Mouse (Mus musculus): ENCODE measurements around the gene Ulk1. TPM values are rescaled to one million over a fixed set of nuclear protein-coding genes. Genes with fewer than 3 reads are reported as not detected.

Ulk1 gene
- polyA plus RNA-seq, 1 experiment from 2014 or later: 8.4 TPM

DNA sequence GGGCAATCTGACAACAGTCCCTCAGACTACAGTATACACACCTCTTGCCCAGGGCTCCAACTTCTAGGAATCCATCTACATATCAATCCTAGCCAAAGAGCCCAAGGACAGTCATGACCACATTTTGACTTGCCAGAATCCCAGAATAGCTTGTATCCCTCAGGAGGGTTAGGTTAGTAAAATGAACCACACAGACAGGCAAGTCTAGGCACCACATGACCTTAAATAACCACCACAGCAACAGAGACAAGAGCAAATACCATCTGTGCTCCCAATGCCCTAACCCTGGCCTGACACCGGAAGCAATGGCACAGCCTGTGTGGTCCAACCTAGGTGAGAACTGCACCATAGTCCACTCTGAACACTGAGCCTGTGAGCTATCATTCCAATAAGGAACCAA, 3.2 kb downstream of the Ulk1 start:
- H3K9me3 ChIP-seq (ENCODE audit: control insufficient read depth, low read length): no peaks in the 10 kb centered on the region
- no peak overlapping the region for H3K4me3 ChIP-seq (ENCODE audit: low read length)
- H3K27me3 ChIP-seq (replicated peaks; ENCODE audit: control insufficient read depth, insufficient read depth, low read length): no peaks in the 10 kb centered on the region
- H3K4me2 ChIP-seq (ENCODE audit: low read depth, low read length): no peak overlapping the region
- WGBS: 88% methylated on average over 1 of the region's 1 CpGs
- no peak for ATAC-seq
- no peak overlapping the region for H3K27ac ChIP-seq (ENCODE audit: low read length)
- H3K36me3 ChIP-seq (ENCODE audit: control insufficient read depth, insufficient read depth, low read length): peaks cover 3% of the 10 kb centered on the region; the same call in 1 of the 2 replicates
- H3K4me1 ChIP-seq (ENCODE audit: control insufficient read depth, insufficient read depth, low read length): peaks cover 19% of the 10 kb centered on the region
- H3K9ac ChIP-seq (ENCODE audit: low read depth, low read length): no peak overlapping the region

DNA sequence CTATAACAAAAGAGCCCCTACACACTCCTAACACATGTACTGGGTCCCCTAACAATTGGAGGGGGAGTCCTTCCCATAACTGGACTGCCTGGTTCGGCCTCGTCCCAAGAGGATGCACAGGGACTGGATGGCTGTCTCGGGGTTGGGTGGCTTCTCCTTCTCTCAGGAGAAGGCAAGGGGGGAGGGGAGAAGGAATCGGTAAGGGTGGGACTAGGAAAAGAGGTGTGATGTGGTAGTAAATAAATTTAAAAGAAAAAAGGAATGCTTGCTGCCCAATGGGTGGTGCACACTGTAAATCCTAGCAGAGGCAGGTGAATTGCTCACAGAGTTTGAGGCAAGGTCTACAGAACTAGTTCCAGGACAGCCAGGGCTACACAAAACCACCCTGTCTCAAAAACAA, 3.7 kb downstream of the Ulk1 start:
- Histone ChIP-seq H3K27me3 (replicated peaks; ENCODE audit: control insufficient read depth, insufficient read depth, low read length) (no peaks in the 10 kb centered on the region), H3K9me3 (ENCODE audit: control insufficient read depth, low read length) (no peaks in the 10 kb centered on the region), H3K27ac (ENCODE audit: low read length) (no peak overlapping the region), H3K4me2 (ENCODE audit: low read depth, low read length) (no peak overlapping the region), H3K36me3 (ENCODE audit: control insufficient read depth, insufficient read depth, low read length) (peaks cover 3% of the 10 kb centered on the region; the same call in 1 of the 2 replicates), H3K4me1 (ENCODE audit: control insufficient read depth, insufficient read depth, low read length) (peaks cover 19% of the 10 kb centered on the region), H3K4me3 (ENCODE audit: low read length) (no peak overlapping the region), H3K9ac (ENCODE audit: low read depth, low read length) (no peak overlapping the region)
- WGBS: 80% methylated on average over 4 of the region's 4 CpGs
- ATAC-seq: no peak

DNA sequence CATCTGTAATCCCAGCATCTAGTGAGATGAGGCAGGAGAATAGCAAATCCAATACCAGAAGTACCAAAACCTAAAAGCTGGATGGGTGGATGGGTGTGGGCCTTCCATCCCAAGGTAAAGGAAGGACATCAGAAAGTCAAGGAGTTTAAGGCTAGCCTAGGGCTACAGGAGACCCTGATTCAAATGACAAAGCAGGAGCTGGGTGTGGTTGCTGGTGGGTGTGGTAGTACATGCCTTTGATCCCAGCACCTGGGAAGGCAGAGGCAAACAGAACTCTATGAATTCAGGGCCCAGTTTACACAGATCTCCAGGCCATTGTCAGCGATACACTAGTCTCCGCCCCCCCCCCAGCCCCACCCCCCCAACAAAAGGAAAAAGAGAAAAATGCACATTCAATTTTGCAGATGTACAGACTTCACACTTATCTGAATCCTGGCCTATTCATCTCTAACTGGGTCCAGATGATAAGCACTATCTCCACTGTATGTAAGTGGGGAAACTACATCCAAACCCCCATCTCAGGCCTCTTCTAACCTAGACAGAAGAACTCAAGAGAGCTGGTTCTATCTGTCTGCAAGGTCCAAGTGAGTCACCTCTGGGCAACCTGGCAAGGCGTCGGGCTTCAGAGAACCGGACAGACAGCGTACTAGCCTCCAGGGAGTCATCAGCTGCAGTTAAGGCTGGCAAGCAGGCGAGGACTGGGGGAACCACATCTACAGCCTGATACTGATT, 5.7 kb downstream of the Ulk1 start:
- 85% methylated on average over 7 of the region's 7 CpGs for WGBS
- Histone ChIP-seq H3K27ac (ENCODE audit: low read length) (no peak overlapping the region), H3K27me3 (replicated peaks; ENCODE audit: control insufficient read depth, insufficient read depth, low read length) (no peaks in the 10 kb centered on the region), H3K4me1 (ENCODE audit: control insufficient read depth, insufficient read depth, low read length) (peaks cover 22% of the 10 kb centered on the region), H3K4me3 (ENCODE audit: low read length) (no peak overlapping the region), H3K9me3 (ENCODE audit: control insufficient read depth, low read length) (no peaks in the 10 kb centered on the region), H3K36me3 (ENCODE audit: control insufficient read depth, insufficient read depth, low read length) (peaks cover 3% of the 10 kb centered on the region; the same call in 1 of the 2 replicates), H3K4me2 (ENCODE audit: low read depth, low read length) (no peak overlapping the region), H3K9ac (ENCODE audit: low read depth, low read length) (no peak overlapping the region)
- ATAC-seq: no peak

DNA sequence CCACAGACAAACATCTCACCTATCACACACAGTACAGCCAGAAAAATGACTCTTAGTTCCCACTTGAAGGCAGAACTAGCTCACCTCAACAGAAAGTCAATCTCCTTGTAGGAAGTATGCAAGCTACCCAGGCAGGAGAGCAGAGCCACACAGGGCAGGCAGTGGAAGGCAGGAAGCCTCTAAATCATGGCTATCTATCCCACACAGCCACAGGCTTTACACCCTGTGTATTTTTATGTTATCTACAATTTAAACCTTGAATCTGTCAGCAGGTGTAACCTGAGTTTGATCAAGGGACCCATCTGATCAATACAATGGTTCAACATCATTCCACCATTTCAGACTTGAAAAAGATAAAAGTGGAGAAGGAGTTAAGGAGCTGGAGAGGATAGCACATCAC, 7.1 kb downstream of the Ulk1 start:
- H3K4me3 ChIP-seq (ENCODE audit: low read length): no peak overlapping the region
- H3K9me3 ChIP-seq (ENCODE audit: control insufficient read depth, low read length): no peaks in the 10 kb centered on the region
- peaks cover 11% of the 10 kb centered on the region for H3K4me1 ChIP-seq (ENCODE audit: control insufficient read depth, insufficient read depth, low read length)
- H3K36me3 ChIP-seq (ENCODE audit: control insufficient read depth, insufficient read depth, low read length): peaks cover 8% of the 10 kb centered on the region
- no peak for ATAC-seq
- H3K9ac ChIP-seq (ENCODE audit: low read depth, low read length): no peak overlapping the region
- no peaks in the 10 kb centered on the region for H3K27me3 ChIP-seq (replicated peaks; ENCODE audit: control insufficient read depth, insufficient read depth, low read length)
- H3K4me2 ChIP-seq (ENCODE audit: low read depth, low read length): no peak overlapping the region
- H3K27ac ChIP-seq (ENCODE audit: low read length): no peak overlapping the region

DNA sequence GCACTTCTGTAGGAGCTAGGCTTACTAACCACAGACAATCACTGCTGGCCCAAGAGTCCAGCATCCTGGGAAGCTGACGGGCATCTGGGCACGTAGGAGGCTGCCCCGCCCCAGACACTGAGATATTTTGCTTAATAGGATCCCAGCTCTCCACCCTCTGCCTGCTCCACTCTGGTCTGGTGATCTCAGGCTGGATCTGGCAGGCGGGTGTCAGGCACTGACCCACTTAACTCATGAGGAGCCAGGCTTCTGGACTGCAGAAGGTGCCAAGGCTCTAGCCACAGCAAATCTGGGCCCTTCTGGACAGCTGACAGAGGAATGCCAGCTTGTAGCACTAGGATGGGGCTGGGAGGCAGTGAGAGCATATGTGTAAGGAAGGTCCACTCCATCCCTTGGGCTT, 7.7 kb downstream of the Ulk1 start:
- H3K27me3 ChIP-seq (replicated peaks; ENCODE audit: control insufficient read depth, insufficient read depth, low read length): no peaks in the 10 kb centered on the region
- WGBS: 64% methylated on average over 4 of the region's 4 CpGs
- no peak for ATAC-seq
- H3K4me1 ChIP-seq (ENCODE audit: control insufficient read depth, insufficient read depth, low read length): peaks cover 4% of the 10 kb centered on the region
- H3K9ac ChIP-seq (ENCODE audit: low read depth, low read length): no peak overlapping the region
- no peak overlapping the region for H3K4me2 ChIP-seq (ENCODE audit: low read depth, low read length)
- peaks cover 8% of the 10 kb centered on the region for H3K36me3 ChIP-seq (ENCODE audit: control insufficient read depth, insufficient read depth, low read length)
- no peaks in the 10 kb centered on the region for H3K9me3 ChIP-seq (ENCODE audit: control insufficient read depth, low read length)
- H3K27ac ChIP-seq (ENCODE audit: low read length): no peak overlapping the region
- H3K4me3 ChIP-seq (ENCODE audit: low read length): no peak overlapping the region

DNA sequence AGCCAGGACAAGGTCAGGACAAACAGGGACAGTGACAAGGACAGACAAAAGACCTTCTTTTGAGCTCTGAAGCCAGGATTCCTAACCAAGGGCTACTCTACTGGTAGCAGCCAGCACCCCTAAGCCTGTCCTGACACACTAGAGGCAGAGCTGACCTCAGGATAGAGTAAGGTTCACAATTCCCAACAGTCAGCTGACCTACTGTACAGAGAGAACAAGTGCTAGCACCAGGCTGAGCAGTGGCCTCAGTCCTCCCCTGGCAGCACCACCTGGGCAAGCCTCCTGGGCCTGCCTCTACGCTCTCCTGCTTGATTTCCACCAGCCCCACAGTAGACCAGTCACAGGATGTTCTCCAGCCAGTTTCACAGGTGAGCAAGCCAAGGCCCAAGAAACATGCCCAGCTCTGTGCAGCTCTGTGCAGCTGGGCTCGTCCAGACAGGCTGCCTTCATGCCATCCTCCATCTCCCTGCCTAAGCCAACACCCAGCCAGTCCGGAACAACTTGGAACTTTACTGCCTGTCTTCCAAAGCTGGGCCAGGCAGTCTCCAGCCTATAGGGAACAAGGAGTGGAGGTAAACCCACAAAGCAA, 8.8 kb downstream of the Ulk1 start:
- no peaks in the 10 kb centered on the region for H3K9me3 ChIP-seq (ENCODE audit: control insufficient read depth, low read length)
- no peak overlapping the region for H3K27ac ChIP-seq (ENCODE audit: low read length)
- no peak overlapping the region for H3K4me3 ChIP-seq (ENCODE audit: low read length)
- no peak overlapping the region for H3K4me2 ChIP-seq (ENCODE audit: low read depth, low read length)
- 82% methylated on average over 3 of the region's 3 CpGs for WGBS
- peak; percentile 33; the same call in 1 of the 2 replicates for ATAC-seq
- no peak overlapping the region for H3K9ac ChIP-seq (ENCODE audit: low read depth, low read length)
- no peaks in the 10 kb centered on the region for H3K27me3 ChIP-seq (replicated peaks; ENCODE audit: control insufficient read depth, insufficient read depth, low read length)
- H3K4me1 ChIP-seq (ENCODE audit: control insufficient read depth, insufficient read depth, low read length): peaks cover 4% of the 10 kb centered on the region; the same call in 1 of the 2 replicates
- H3K36me3 ChIP-seq (ENCODE audit: control insufficient read depth, insufficient read depth, low read length): peaks cover 13% of the 10 kb centered on the region

DNA sequence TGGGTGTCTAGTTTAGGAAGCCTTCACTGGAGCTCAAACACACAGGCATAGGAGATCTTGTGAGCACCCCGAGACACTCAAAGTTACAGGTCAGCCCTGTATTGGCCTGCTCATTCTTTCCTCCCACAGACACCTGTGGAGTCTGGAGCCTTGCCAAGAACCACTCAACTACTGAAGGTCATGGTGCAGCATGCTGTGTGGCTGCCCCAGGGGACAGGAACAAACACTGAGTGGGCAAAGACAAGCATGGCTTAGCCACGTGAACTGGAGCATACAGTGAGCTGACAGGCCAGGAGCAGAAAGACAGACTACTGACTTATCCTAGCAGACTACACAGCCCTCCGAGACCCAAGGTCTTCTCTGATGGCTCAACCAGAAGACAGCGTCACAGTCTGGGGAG, 12.2 kb downstream of the Ulk1 start:
- 69% methylated on average over 4 of the region's 4 CpGs for WGBS
- H3K4me2 ChIP-seq (ENCODE audit: low read depth, low read length): no peak overlapping the region
- no peaks in the 10 kb centered on the region for H3K9me3 ChIP-seq (ENCODE audit: control insufficient read depth, low read length)
- H3K27me3 ChIP-seq (replicated peaks; ENCODE audit: control insufficient read depth, insufficient read depth, low read length): no peaks in the 10 kb centered on the region
- ATAC-seq: peak; percentile 70
- H3K9ac ChIP-seq (ENCODE audit: low read depth, low read length): no peak overlapping the region
- no peak overlapping the region for H3K27ac ChIP-seq (ENCODE audit: low read length)
- H3K4me1 ChIP-seq (ENCODE audit: control insufficient read depth, insufficient read depth, low read length): 0 out of 2 replicates have a peak, but pooled peaks cover 4% of the 10 kb centered on the region
- peaks cover 33% of the 10 kb centered on the region for H3K36me3 ChIP-seq (ENCODE audit: control insufficient read depth, insufficient read depth, low read length)
- no peak overlapping the region for H3K4me3 ChIP-seq (ENCODE audit: low read length)

DNA sequence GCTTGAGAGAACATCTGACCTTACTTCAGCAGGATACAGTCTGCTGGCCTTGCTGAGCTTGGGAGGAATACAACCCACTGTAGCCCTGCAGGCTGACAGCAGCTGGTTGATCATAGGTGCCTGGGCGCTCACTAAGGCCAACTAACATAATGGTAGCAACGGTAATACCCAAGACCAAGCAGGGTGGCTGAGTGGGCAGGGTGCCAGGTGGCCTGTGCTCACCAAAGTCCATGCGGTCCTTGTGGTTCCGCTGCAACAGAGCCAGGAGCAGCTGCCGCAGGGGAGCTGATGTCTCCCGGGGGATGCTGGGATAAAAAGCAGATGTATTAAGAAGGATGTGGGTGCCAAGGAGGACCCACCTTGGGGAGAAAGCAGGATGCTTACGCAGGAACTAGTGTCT, 15.5 kb downstream of the Ulk1 start:
- peaks cover 48% of the 10 kb centered on the region for H3K36me3 ChIP-seq (ENCODE audit: control insufficient read depth, insufficient read depth, low read length)
- no peak overlapping the region for H3K4me2 ChIP-seq (ENCODE audit: low read depth, low read length)
- no peak overlapping the region for H3K4me3 ChIP-seq (ENCODE audit: low read length)
- no peaks in the 10 kb centered on the region for H3K4me1 ChIP-seq (ENCODE audit: control insufficient read depth, insufficient read depth, low read length)
- no peak overlapping the region for H3K27ac ChIP-seq (ENCODE audit: low read length)
- 91% methylated on average over 7 of the region's 7 CpGs for WGBS
- H3K9me3 ChIP-seq (ENCODE audit: control insufficient read depth, low read length): no peaks in the 10 kb centered on the region
- no peak for ATAC-seq
- H3K27me3 ChIP-seq (replicated peaks; ENCODE audit: control insufficient read depth, insufficient read depth, low read length): no peaks in the 10 kb centered on the region
- no peak overlapping the region for H3K9ac ChIP-seq (ENCODE audit: low read depth, low read length)

DNA sequence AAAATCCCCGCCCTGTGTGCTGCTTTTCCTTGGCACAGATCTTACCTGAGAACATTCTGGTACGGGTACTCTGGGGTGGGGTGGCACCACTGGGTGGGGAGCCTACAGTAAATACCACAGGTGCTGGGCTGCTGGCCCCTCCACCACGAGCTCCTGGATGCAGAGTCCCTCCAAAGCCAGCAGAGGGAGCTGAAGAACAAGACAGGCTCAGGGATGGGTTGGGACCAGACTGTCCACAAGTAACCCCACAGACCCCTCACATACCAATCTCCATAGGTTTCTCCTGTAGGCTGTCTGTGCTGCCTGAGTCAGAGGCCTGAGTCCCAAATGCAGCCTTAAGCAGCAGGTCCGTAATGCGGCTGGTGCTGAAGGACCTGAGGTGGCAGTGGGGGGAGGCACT, 21.2 kb downstream of the Ulk1 start:
- Histone ChIP-seq H3K4me2 (ENCODE audit: low read depth, low read length) (no peak overlapping the region), H3K27ac (ENCODE audit: low read length) (no peak overlapping the region), H3K9me3 (ENCODE audit: control insufficient read depth, low read length) (no peaks in the 10 kb centered on the region), H3K4me3 (ENCODE audit: low read length) (no peak overlapping the region), H3K36me3 (ENCODE audit: control insufficient read depth, insufficient read depth, low read length) (peaks cover 34% of the 10 kb centered on the region), H3K9ac (ENCODE audit: low read depth, low read length) (no peak overlapping the region), H3K4me1 (ENCODE audit: control insufficient read depth, insufficient read depth, low read length) (no peaks in the 10 kb centered on the region), H3K27me3 (replicated peaks; ENCODE audit: control insufficient read depth, insufficient read depth, low read length) (no peaks in the 10 kb centered on the region)
- WGBS: 60% methylated on average over 5 of the region's 5 CpGs
- peak; percentile 61 for ATAC-seq

All from intestine, embryonic 16.5 days (tissue).